Mouse (Mus musculus) forebrain, embryonic 12.5 days (tissue): ENCODE measurements around the gene Tbc1d9. TPM values are rescaled to one million over a fixed set of nuclear protein-coding genes. Genes with fewer than 3 reads are reported as not detected.
A peak's percentile ranks its signal among the peaks of the same experiment; 100 is the strongest.

Experiments used
- ATAC-seq: fragments of 200-750 bp; cut with Nextera tagmentation; 2 replicates; pipeline ENCODE4 v1.8.0; 2017; ENCODE audit warnings: moderate TSS enrichment; ENCODE audit not compliant: low FRiP score
- H3K27ac ChIP-seq: fragments of 300-500 bp; sonication (generic); 2 replicates; pipeline ENCODE4 v1.5.1; 2016; ENCODE audit warnings: mild to moderate bottlenecking
- H3K27me3 ChIP-seq: fragments of 300-500 bp; sonication (generic); 2 replicates; pipeline ENCODE4 v1.6.1; 2016; ENCODE audit warnings: mild to moderate bottlenecking
- H3K36me3 ChIP-seq: fragments of 300-500 bp; sonication (generic); replicated peaks from 2 replicates; pipeline ENCODE4 v1.6.1; 2016; ENCODE audit warnings: mild to moderate bottlenecking
- H3K4me1 ChIP-seq: fragments of 300-500 bp; sonication (generic); 2 replicates; pipeline ENCODE4 v1.6.1; 2016
- H3K4me2 ChIP-seq: fragments of 300-500 bp; sonication (generic); 2 replicates; pipeline ENCODE4 v1.6.1; 2016; ENCODE audit warnings: mild to moderate bottlenecking, moderate library complexity
- H3K4me3 ChIP-seq: fragments of 300-500 bp; sonication (generic); replicated peaks from 2 replicates; pipeline ENCODE4 v1.5.1; 2016; ENCODE audit warnings: mild to moderate bottlenecking
- H3K9ac ChIP-seq: fragments of 300-500 bp; sonication (generic); 2 replicates; pipeline ENCODE4 v1.6.1; 2016; ENCODE audit warnings: mild to moderate bottlenecking
- H3K9me3 ChIP-seq: fragments of 300-500 bp; sonication (generic); 2 replicates; pipeline ENCODE4 v1.6.1; 2016
- WGBS: fragments of 180-500 bp; shearing (Covaris S2); methylation state at CpG from one replicate; pipeline ENCODE4 v1.1.7; 2016; 5-methylcytosine and 5-hydroxymethylcytosine counted together
- polyA plus RNA-seq: library from polyadenylated mRNA; unstranded; fragments of >200 nt; fragmentation: Nextera tagmentation; extraction: Ambion mirVana; gene quantifications from 2 replicates; pipeline ENCODE4 v1.2.1, GENCODE M21; 2016

Tbc1d9 gene
- polyA plus RNA-seq, 1 experiment from 2014 or later = 12.7 TPM

DNA sequence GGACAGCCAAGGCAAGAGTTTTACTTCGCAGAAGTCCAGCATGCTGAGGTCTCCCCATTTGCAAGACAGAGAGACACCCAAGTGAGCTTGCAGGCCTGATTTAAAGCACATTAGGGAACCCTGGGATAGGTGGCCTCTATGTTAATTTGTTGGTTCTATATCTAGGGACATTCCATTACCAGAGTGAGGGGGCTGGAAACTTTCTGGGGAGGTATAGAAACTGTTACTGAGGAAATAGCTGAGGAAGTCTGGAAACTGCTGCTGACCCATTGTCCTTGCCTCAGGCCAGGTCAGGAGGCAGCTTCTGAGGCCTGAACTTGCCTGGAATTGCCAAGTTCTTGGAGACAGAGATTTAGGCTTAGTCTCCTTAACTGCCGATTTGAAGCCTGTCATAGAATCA, 4.5 kb upstream of the Tbc1d9 start:
- Histone ChIP-seq H3K27me3 (0 out of 2 replicates have a peak, but pooled peaks cover 3% of the 10 kb centered on the region), H3K9me3 (no peaks in the 10 kb centered on the region), H3K4me2 (no peak overlapping the region), H3K27ac (no peak overlapping the region), H3K4me1 (no peaks in the 10 kb centered on the region; the same call in 1 of the 2 replicates), H3K4me3 (no peak overlapping the region), H3K36me3 (no peaks in the 10 kb centered on the region), H3K9ac (no peak overlapping the region)
- 77% methylated on average over 2 of the region's 2 CpGs for WGBS
- ATAC-seq = no peak

DNA sequence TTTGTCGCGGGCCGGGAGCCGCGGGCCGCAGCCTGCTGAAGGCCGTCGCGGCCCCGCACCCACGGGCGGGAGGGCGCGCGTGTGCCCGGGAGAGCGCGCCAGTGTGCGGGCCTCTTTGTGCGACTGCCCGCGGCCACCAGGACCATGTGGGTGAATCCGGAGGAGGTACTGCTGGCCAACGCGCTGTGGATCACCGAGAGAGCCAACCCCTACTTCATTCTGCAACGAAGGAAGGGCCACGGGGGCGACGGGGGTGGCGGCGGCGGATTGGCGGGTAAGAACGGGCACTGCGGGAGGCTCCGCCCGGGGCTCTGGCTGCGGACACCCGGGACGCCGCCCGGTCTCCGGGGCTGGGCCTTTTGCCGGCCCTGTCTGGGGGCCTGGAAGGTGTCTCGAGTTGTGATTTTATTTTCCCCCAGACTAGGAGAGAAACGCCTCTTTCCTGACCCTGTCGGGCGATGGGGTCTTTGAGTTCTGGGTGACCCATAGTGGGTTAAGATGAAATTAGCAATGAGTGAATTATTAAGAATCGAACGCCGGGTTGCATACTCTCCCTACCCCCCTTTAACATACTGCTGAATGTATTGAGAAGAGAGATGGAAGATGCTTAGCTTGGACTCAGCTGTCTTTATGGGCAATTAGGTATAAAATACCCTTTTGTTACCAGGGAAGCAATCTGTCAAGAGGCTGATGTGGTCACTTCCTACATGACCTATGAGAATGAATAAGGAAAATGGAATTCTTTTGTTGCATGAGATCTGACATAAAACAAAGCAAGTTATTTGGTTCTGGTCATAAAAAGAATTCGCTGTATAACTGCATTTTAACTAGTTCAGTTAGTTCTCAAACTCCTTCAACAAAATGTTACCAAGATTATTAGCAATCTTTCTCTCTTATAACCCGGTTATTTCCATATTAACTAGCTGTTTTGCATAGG, 1.0 kb downstream of the Tbc1d9 start, which contains the start of gene Gm10645:
Gene Gm10645, minus strand, starts transcription at position 240 of the 937 bp plus-strand sequence.
- Histone ChIP-seq H3K4me1 (peaks cover 16% of the 10 kb centered on the region), H3K36me3 (no peaks in the 10 kb centered on the region), H3K4me2 (peak within 1 kb of the TSS; percentile 62), H3K9me3 (no peaks in the 10 kb centered on the region), H3K27ac (peak within 1 kb of the TSS; percentile 94), H3K9ac (peak within 1 kb of the TSS; percentile 96), H3K27me3 (0 out of 2 replicates have a peak, but pooled peaks cover 3% of the 10 kb centered on the region), H3K4me3 (peak within 1 kb of the TSS; percentile 87)
- ATAC-seq = peak; percentile 75
- WGBS = 2% methylated on average over 54 of the region's 54 CpGs

DNA sequence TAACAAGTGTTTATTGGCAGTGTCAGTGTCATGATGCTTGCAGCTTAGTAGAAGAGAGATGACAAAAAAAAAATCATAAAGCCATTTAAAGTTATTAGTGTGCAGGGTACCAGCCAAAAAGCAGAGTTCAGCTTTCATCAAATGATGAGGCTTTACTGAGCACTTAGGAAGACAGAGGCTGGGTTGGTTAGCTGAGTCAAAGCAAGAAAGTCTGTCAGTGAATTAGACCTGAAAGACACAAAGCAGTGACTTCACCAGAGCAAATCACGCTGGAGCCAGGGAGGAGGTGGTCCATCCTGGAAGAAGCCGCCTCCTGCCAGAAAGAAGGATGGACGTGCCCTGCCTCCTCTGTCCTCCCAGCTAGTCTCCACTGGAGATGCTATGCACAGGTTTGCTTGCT, 2.8 kb downstream of the Tbc1d9 start:
- H3K27ac ChIP-seq = no peak overlapping the region
- peaks cover 16% of the 10 kb centered on the region for H3K4me1 ChIP-seq
- no peaks in the 10 kb centered on the region for H3K36me3 ChIP-seq
- H3K4me2 ChIP-seq = peak overlapping the region; percentile 62
- H3K9ac ChIP-seq = no peak overlapping the region
- ATAC-seq = no peak
- 32% methylated on average over 3 of the region's 3 CpGs for WGBS
- H3K27me3 ChIP-seq = 0 out of 2 replicates have a peak, but pooled peaks cover 3% of the 10 kb centered on the region
- H3K4me3 ChIP-seq = peak overlapping the region; percentile 87
- H3K9me3 ChIP-seq = no peaks in the 10 kb centered on the region

DNA sequence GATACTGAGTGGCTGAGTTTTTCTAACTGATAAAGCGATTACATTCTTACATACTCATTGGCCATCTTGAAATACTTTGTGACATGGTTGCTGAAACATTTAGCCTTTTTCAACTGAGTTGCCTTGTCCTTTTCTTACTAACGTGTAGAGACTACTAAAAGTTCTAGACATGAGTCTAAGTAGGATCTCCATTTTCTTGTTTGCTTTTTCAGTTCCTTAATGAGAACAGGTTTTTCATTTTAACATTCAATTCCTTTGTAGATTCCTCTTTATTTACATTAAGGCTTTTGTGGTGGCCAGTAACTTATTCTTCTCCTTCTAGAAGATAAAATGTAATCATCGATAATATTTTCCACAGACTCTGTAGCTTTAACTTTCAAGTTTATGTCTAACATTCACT, 4.0 kb downstream of the Tbc1d9 start:
- no peak overlapping the region for H3K27ac ChIP-seq
- H3K36me3 ChIP-seq = no peaks in the 10 kb centered on the region
- H3K4me2 ChIP-seq = no peak overlapping the region
- 88% methylated on average over 3 of the region's 3 CpGs for WGBS
- H3K27me3 ChIP-seq = no peaks in the 10 kb centered on the region
- H3K4me3 ChIP-seq = no peak overlapping the region
- H3K4me1 ChIP-seq = peaks cover 16% of the 10 kb centered on the region
- no peaks in the 10 kb centered on the region for H3K9me3 ChIP-seq
- H3K9ac ChIP-seq = no peak overlapping the region
- ATAC-seq = no peak

DNA sequence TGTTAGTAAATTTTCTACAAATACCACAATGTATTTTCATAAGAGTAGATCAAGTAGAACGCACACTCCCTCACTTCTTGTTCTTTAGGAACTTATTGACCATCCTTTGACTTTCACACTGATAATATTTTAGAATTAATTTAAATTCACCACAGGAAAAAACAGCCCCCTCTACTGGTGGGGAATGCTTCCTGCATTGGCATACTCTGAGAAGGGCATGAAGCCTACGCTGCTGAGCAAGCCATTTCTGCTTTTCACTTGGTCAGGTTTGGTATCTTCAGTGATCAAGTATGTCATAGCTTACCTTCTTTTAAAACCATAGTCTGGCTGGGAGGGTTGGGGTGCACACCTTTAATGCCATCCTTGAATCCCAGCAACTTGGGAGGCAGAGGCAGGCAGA, 4.6 kb downstream of the Tbc1d9 start:
- ATAC-seq = no peak
- Histone ChIP-seq H3K36me3 (no peaks in the 10 kb centered on the region), H3K4me1 (peaks cover 16% of the 10 kb centered on the region), H3K27me3 (no peaks in the 10 kb centered on the region), H3K9ac (no peak overlapping the region), H3K9me3 (no peaks in the 10 kb centered on the region), H3K4me2 (no peak overlapping the region), H3K27ac (no peak overlapping the region), H3K4me3 (no peak overlapping the region)
- 97% methylated on average over 2 of the region's 2 CpGs for WGBS

DNA sequence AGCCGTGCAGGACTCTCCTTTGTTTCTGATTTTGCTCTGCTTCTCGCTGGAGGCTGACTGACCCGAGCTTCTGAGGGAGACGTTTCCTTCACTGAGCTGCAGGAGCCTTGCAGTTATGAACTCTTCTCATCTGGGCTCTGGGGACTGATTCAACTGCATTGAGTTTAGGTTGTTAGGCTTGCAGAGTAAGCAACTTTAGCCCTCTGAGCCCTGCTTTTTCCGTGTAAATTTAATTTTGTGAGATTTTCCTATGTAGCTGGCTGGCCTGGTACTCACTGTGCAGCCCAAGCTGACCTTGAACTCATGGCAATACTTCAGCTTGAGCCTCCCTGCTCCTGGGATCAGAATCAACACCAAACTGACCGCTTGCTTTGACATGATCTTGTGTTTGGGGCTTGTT, 5.7 kb downstream of the Tbc1d9 start:
- Histone ChIP-seq H3K9ac (no peak overlapping the region), H3K27ac (no peak overlapping the region), H3K36me3 (no peaks in the 10 kb centered on the region), H3K4me3 (no peak overlapping the region), H3K4me1 (peaks cover 23% of the 10 kb centered on the region), H3K4me2 (no peak overlapping the region), H3K27me3 (no peaks in the 10 kb centered on the region), H3K9me3 (no peaks in the 10 kb centered on the region)
- no peak for ATAC-seq
- WGBS = 43% methylated on average over 6 of the region's 6 CpGs

DNA sequence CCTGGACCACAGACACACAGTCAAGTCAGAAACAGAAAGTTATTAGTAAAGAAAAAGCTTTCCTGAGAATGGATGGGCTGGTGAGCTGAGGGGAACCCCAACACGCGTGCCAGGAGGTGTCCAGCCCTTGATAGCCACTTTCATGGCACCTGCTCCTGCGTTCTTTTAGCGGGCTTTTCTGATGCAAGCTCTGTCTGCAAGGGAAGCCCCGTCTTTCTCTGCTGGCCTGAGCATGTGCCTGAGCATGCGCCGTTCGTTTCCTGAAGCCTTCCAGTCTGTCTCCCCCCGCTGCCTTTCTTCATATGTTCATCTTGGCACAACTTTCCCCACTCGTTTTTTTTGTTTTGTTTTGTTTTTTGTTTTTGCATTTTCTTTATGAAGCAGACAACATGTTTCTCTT, 10.5 kb downstream of the Tbc1d9 start:
- Histone ChIP-seq H3K4me2 (no peak overlapping the region), H3K27me3 (no peaks in the 10 kb centered on the region), H3K4me3 (no peak overlapping the region), H3K27ac (no peak overlapping the region), H3K36me3 (no peaks in the 10 kb centered on the region), H3K9ac (no peak overlapping the region), H3K9me3 (no peaks in the 10 kb centered on the region), H3K4me1 (peaks cover 41% of the 10 kb centered on the region)
- 80% methylated on average over 10 of the region's 10 CpGs for WGBS
- ATAC-seq = no peak

DNA sequence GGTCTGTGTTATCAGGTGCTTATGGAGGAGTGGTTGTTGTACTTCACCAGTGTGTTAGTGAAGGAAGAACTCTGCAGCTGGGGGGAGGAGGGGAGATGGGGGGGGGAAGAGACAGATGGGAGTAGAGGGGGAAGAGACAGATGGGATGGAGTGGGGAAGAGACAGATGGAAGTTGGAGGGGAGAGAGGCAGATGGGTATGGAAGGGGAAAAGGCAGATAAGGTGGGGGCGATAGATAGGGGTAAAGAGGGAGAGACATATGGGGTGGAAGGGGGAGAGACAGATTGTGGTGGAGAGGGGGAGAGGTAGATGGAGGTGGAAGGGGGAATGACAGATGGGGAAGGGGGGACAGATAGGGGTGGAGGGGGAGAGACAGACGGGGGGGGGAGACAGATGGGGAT, 11.6 kb downstream of the Tbc1d9 start:
- Histone ChIP-seq H3K36me3 (no peaks in the 10 kb centered on the region), H3K4me2 (no peak overlapping the region; the same call in 1 of the 2 replicates), H3K9me3 (no peaks in the 10 kb centered on the region), H3K4me1 (peaks cover 49% of the 10 kb centered on the region), H3K27me3 (no peaks in the 10 kb centered on the region), H3K9ac (no peak overlapping the region), H3K4me3 (no peak overlapping the region), H3K27ac (peak overlapping the region; percentile 65; the same call in 1 of the 2 replicates)
- WGBS = 68% methylated on average over 2 of the region's 2 CpGs
- peak; percentile 66 for ATAC-seq

DNA sequence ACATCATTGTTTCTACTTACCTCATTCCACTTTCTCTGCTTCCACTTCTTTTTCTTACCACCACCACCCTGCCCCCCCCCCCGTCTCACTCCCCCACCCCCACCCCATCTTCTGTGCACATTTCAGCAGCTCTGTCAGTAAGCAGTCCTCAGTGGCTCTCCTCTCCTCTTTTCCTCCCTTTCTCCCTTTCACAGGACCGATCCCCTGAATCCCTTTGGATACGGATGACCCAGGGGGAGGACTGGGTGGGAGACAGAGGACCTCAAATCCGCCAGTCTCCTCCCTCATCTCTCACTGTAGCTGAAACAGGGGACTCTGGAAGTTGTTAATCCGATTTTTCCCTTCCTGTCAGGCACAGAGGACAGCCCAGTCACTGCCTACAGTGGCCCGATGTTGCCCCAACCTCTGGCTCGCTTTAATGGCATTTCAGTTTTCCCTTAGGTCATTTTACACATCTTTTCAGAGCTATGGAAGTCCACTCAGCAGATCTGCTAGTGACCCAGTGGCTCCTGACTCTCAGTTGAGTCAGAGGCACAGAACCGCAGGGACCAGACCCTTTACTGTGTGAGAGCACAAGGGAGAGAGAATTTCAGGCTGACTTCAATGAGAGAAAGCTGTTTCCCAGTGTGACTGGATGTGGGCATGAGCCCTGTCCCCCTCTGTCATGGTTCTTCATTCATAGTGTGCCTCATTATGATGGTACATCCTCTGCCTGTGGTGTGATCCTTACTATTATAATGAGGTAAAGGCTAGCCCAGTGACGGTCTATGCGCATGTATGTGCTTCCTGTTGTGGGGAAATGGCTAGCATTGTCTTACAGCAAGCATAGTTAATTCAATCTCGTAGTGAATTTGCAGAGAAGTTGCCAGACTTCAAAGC, 12.4 kb downstream of the Tbc1d9 start:
- peaks cover 56% of the 10 kb centered on the region for H3K4me1 ChIP-seq

DNA sequence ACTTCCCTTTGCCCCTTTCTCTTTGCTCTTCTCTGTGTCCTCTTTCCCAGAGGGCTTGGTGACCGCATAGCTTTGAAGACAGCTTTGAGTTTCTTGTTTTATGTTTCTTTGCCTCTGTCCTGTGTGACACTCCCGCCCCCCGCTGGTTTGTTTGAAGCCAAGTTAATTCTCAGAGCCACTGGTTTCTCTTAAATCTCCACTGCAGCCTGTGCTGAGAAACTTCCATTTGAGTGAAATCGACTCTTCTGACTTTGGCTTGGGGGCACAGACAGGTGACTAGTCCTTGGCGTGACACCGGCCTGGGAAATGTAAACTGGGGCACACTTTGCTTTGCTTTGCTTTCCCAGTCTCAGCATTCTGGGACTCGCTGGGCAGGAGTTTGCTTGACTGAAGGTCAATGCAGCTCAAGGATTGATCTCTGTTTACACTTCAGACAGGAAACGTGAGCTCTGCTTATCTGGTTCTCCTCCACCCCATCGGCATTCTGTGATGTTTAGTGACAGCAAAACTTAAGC, 13.1 kb downstream of the Tbc1d9 start:
- H3K4me2 ChIP-seq = peak overlapping the region; percentile 6; the same call in 1 of the 2 replicates
- no peak overlapping the region for H3K4me3 ChIP-seq
- H3K27ac ChIP-seq = peak overlapping the region; percentile 65
- no peaks in the 10 kb centered on the region for H3K9me3 ChIP-seq
- peaks cover 63% of the 10 kb centered on the region for H3K4me1 ChIP-seq
- 20% methylated on average over 9 of the region's 9 CpGs for WGBS
- ATAC-seq = peak; percentile 34; the same call in 1 of the 2 replicates
- H3K27me3 ChIP-seq = no peaks in the 10 kb centered on the region
- no peaks in the 10 kb centered on the region for H3K36me3 ChIP-seq
- H3K9ac ChIP-seq = no peak overlapping the region

More for the DNA sequence above, 12.4 kb downstream of the Tbc1d9 start:
- no peak overlapping the region for H3K4me3 ChIP-seq
- ATAC-seq = peak; percentile 25; the same call in 1 of the 2 replicates
- H3K9ac ChIP-seq = peak overlapping the region; percentile 21; the same call in 1 of the 2 replicates
- WGBS = 17% methylated on average over 11 of the region's 11 CpGs
- no peaks in the 10 kb centered on the region for H3K27me3 ChIP-seq
- no peaks in the 10 kb centered on the region for H3K9me3 ChIP-seq
- H3K36me3 ChIP-seq = no peaks in the 10 kb centered on the region
- H3K4me2 ChIP-seq = peak overlapping the region; percentile 3; the same call in 1 of the 2 replicates
- H3K27ac ChIP-seq = peak overlapping the region; percentile 65

DNA sequence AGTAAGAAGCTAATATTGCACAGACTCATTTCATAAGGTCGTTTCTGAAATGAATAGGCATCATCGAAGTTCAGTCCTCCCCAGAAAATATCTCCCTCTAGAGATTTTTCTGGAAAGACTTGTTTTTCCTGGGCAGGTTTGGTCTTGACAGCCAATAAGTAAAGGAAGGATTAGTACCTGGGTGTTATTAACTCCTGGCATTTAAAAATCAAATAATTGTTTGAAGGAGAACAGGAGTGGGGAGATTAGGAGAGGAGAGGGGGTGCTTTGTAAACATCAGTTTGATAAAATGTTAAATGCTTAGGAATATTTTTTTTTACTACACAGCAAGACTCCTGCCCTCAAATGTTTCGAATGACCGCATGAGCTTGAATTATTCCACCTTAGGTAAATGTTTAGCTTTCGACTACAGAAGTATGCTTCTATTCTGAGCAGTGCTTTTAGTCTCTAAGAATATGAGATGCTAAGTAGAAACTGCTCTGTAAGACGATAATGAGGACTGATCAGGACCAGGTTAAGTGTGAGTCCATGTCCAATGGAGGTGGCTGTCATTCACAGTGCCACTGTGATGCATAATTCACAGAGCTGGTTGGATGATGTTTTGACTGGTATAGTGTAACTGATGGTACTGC, 16.8 kb downstream of the Tbc1d9 start:
- no peak overlapping the region for H3K4me2 ChIP-seq
- peaks cover 61% of the 10 kb centered on the region for H3K4me1 ChIP-seq
- no peaks in the 10 kb centered on the region for H3K36me3 ChIP-seq
- no peak for ATAC-seq
- H3K9ac ChIP-seq = no peak overlapping the region
- 78% methylated on average over 6 of the region's 6 CpGs for WGBS
- no peak overlapping the region for H3K4me3 ChIP-seq
- no peaks in the 10 kb centered on the region for H3K9me3 ChIP-seq
- no peak overlapping the region for H3K27ac ChIP-seq
- no peaks in the 10 kb centered on the region for H3K27me3 ChIP-seq
